Mouse (Mus musculus) T-helper 2 cell (primary cell): ENCODE measurements around the gene Trnp1.

Experiments used
- in situ Hi-C: fragments of 300-600 bp; cut with MboI, MseI; formaldehyde crosslinking; loops from one replicate; pipeline ENCODE4 v1.15.1; 2025; ENCODE audit warnings: high pct_unique_total_duplicates

The Trnp1 gene

DNA sequence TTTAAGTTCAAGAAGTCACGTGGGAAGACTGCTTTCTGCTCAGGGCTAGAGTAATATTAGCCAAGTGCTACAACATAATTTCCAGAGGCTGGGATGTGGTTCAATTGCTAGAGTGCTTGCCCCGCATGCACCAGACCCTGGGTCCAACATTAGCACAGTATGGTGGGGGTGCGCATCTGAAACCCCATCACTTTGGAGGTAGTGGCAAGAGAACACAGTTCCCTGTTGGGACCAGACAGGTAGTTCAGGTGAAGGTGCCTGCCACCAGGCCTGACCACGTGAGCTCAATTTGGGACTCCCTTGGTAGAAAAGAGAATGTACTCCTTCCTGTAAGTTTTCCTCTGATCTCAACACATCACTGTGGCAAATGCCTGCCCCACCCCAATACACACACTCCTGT lies 3.5 kb downstream of the Trnp1 start:
- in situ Hi-C loops = no loop called here

- in situ Hi-C loops = no loop called here
Measured at GRCm38 (mm10) chr4:133494432-133494831, 3.9 kb downstream of the Trnp1 start.

- in situ Hi-C loops = no loop called here
Measured at GRCm38 (mm10) chr4:133493895-133494294, 4.5 kb downstream of the Trnp1 start.

DNA sequence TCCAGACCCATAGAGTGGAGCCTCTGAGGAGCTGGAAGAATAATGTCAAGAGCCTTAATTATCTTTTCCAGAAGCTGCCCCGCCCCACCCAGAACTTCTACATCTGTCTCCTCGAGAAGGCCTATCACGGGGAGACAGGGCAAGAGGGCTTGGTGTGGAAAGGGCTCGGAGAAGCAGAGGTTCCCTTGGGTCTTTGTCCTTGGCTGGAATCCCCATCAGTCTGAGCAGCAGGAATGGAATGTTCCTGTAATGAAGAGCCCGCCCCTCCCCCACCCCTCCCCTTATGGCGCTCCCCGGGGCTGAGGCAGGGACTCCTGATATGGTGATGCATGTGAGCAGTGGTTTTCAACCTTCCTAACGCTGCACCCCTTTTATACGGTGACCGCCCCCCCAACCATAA lies 6.5 kb downstream of the Trnp1 start:
- in situ Hi-C loops = no loop called here

- in situ Hi-C loops = no loop called here
Measured at GRCm38 (mm10) chr4:133489489-133490245, 8.7 kb downstream of the Trnp1 start.

DNA sequence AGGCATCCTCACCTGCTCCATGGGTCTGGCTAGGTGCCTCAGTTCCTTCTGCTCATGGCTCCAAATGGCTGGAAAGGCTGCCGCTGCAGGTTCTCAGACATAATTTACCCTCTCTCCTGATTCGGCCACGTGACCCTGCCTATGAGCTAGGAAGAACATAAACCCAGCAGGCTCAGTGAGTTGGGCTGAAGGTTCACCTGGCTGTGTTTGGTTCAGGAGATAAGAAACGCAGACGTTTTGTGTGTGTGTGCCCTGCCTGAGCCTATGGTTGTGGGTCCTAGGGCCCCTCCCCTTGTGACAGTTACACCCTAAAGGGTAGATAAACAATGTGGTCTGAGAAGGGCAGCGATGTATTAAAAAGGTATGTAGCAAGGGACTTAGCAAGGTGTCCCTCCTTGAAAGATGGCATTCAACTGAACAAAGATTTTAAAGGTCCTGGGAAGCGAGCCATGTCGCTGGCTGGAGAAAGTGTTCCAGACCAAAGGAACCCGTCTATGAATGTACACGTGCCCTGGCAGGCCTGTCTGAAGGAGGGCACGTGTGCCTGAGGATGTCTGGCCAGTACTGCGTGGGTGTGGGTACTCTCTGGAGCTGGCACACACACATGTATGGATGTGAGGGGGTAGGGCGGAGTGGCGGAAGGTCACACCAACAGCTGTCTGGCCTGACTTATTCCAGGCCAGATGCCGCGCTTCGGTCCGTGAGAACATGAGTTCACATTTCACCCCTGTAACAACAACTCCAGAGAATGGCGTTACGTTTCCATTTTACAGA lies 9.5 kb downstream of the Trnp1 start:
- in situ Hi-C loops = no loop called here

- in situ Hi-C loops = no loop called here
Measured at GRCm38 (mm10) chr4:133486673-133487357, 11.5 kb downstream of the Trnp1 start.

DNA sequence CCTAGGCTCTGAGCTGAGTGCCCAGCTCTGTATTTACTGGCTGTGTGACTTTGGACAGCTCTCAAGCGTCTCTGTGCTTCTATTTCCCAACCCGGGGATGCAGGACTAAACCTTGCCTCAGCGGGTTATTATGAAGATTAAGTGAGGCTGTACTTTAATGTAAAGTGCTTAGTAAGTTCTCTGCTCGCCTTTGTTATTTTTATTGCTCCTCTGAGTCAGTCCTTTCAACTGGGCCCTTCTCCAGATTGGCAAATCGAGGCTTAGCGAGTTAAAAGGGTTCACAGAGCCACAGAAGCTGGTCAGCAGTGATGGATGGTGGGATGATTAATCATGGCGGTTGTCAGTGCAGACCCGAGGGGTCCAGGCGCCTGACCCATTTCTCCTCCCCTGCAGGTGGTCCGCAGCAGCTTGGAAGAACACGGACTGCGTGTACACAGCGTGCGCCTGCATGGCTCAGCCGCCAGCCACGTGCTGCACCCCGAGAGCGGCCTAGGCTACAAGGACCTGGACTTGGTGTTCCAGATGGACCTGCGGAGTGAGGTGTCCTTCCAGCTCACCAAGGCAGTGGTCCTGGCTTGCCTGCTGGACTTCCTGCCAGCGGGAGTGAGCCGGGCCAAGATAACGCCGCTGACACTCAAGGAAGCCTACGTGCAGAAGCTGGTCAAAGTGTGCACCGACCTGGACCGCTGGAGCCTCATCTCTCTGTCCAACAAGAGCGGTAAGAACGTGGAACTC lies 12.5 kb downstream of the Trnp1 start:
- in situ Hi-C loops = no loop called here

GRCm38 (mm10) chr4:133484266-133485025 lies 13.9 kb downstream of the Trnp1 start:
- in situ Hi-C loops = no loop called here

DNA sequence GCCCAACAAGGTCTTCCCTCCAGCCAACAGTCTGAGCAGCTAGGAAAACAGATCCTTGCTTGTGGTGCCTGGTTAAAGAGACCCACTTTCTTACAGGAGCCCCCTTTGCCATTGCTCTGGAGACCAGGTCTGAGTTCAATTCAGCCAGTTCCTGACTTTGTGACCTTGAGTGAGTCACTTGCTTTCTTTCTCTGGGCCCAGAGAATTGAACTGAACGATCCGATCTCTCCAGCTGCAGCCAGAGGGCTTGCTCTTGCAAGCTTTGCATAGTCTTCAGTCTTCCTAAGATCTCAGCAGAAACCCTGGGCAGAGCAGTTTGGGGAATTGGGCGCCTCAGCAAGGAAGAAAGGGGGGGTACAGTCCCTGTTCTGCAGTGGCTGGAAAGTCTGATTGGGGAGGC lies 15.9 kb downstream of the Trnp1 start:
- in situ Hi-C loops = no loop called here

- in situ Hi-C loops = no loop called here
Measured at GRCm38 (mm10) chr4:133481488-133481887, 16.9 kb downstream of the Trnp1 start.

DNA sequence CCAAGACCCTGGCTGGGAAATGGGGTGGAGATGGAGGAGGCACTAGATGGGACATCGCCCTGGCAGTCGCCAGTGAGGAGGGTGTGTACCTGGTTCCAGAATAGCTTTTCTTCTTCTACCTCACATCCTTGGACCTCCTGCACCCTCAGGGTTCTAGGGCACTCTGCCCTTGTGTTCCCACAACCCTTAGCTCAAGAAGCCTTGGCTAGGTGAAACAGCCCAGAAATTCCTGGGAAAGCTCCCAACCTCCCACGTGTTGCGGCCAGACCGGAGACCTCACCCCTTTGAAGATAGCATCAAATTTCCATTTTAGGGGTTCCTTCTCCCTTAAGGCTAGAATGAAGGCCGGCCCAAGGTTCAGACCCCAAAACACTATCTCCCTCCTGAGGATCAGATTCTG lies 17.6 kb downstream of the Trnp1 start:
- in situ Hi-C loops = no loop called here

DNA sequence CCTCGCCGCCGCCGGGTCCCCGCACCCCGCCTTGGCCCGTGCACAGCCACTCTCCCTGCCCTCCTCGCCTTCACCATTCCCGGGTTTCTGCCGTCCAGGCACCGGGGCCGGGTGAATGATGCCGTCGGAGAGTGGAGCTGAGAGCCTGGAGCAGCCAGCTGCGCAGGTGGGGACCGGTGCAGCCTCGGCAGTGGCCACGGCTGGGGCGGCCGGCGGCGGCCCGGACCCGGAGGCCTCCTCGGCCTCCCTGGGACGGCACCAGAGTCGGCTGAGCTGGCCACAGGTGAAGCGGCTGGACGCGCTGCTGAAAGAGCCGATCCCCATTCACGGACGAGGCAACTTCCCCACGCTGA lies 18.2 kb downstream of the Trnp1 start:
- in situ Hi-C loops = no loop called here

DNA sequence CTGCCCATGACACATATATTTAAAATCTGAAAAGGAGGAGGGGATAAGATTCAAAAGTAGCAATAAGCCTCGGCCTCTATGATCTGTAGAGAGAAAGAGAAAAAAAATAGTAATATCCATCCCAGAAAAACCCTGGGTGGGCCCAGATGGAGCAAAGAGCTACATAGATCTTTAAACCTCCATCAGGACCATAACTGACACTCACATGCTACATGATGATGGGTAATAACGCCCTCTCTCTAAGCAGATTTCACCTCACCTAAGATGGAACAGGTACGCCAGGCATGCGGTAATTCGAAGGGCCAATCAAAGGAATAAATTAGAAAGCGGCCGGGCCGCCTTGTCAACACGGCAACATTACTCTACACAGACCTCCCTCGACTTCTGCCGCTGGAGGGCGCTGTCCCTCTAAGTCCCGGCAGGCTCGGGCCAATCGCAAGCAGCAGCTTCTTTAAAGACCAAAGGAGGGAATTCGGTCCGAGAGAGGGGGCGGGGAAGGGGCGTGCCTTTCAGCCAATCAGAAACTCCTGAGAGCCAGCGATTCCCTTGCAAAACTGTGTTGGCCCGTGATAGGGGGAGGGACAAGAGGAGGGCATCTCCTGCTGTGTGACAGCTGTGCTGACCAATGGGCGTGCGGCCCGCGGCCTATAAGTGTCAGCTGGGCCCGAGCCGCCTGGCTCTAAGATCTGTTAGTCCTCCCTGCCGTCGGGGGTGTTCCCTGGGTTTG lies 18.7 kb downstream of the Trnp1 start, which contains the start of gene Tent5b:
Tent5b (plus strand) TSS at position 675 of the 727 bp plus-strand sequence.
- in situ Hi-C loops = no loop called here

GRCm38 (mm10) chr4:133473833-133474232 lies 24.5 kb downstream of the Trnp1 start:
- in situ Hi-C loops = no loop called here

DNA sequence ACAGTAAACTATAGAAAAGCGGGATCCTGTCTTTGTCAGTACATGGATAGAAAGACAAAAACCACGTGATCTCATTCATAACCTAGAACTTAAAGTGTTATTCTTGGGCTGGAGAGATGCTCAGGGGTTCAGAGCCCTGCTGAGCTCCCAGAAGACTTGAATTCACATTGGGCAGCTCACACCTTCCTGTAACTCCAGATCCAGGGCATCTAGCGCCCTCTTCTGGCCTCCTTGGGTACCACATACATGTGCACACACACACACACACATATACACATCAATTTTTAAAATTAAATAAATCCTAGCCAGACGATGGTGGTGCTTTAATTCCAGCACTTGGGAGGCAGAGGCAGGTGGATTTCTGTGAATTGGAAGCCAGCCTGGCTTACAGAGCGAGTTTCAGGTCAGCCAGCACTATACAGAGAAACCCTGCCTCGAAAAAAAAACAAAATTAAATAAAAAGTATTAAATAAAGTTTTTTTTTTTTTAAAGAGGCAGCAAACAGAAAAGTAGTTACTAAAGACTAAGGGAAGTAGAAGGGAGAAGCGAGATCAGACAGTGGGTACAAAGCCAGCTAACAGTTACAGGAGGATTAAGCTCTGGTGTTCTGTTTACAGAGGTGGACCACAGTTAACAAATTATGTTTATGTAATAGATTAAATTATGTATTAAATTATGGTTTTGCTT lies 27.1 kb downstream of the Trnp1 start:
- in situ Hi-C loops = no loop called here

DNA sequence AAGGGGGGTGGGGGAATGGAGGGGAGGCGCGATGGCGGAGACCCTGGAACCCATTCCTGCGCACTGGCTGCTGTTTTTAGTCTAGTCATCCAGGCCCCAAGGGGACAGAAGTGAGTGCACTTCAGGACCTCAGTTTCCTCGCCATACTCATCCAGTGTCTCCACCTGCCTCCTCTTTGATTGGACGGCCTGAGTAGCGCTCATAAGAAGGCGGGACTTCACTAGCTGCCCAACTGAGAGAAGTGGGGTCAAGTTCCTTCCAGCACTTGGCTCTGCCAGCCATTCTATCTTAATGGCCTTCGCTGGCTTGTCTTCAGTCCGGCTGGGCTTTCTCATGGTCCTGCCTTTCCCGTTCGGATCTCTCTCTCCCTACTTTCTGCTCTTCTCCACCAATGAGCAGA lies 29.2 kb downstream of the Trnp1 start:
- in situ Hi-C loops = loop anchor here (5.0 kb wide), 1 partner anchor 663 kb away; no protein-coding TSS in a partner anchor

GRCm38 (mm10) chr4:133468080-133468479 lies 30.3 kb downstream of the Trnp1 start:
- in situ Hi-C loops = loop anchor here (5.0 kb wide), 1 partner anchor 664 kb away; no protein-coding TSS in a partner anchor

- in situ Hi-C loops = no loop called here
Measured at GRCm38 (mm10) chr4:133463184-133463583, 35.2 kb downstream of the Trnp1 start.

GRCm38 (mm10) chr4:133461362-133461761 lies 37.0 kb downstream of the Trnp1 start:
- in situ Hi-C loops = no loop called here
